Mouse (Mus musculus): ENCODE results near the gene Dcaf12l2.

Dcaf12l2 gene

GRCm38 (mm10) chrX:44367646-44368521 is at the start of gene Dcaf12l2:
Gene Dcaf12l2, minus strand, starts transcription at chrX:44368342.
- DNase-seq: peak; percentile 23

GRCm38 (mm10) chrX:44367280-44367645 is 879 bp downstream of the Dcaf12l2 start:
- no peak for DNase-seq
